Mouse (Mus musculus) embryonic fibroblast, embryonic 13.5 days (primary cell): ENCODE measurements around the gene Lingo1.

Source experiments
- CTCF ChIP-seq: IDR thresholded peaks from 2 replicates; pipeline ENCODE4 v1.5.1; 2011; ENCODE audit warnings: mild to moderate bottlenecking, control low read depth, low read length, moderate library complexity, borderline replicate concordance; ENCODE audit not compliant: insufficient read depth
- POLR2A ChIP-seq: IDR thresholded peaks from 2 replicates; pipeline ENCODE4 v1.6.1; 2011; ENCODE audit warnings: low read depth, mild to moderate bottlenecking, control low read depth, low read length, moderate library complexity

DNA sequence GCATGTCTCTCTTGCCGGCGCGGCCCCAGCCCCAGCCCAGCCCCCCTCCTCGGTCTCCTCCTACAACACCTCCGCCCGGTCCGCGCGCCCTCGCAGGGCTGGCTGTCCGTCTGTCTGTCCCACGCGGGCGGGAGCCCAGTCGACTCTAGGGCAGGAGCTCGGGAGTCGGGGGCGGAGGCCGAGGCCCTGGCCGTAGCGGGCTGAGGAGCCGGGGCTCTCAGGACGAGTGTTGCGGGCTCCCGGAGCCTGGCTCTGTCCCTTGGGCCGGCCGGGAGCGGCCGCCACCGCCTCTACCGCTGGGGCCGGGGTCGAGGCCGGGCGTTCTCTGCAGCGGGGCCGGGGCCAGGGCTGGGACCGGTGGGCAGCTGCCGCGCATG lies 161.2 kb downstream of the Lingo1 start:
- TF ChIP-seq POLR2A = no peak
- no peak for TF ChIP-seq CTCF
